Mouse (Mus musculus) ES-E14 (cell line): ENCODE data around the gene Mad1l1. TPM values are rescaled to one million over a fixed set of nuclear protein-coding genes. Genes with fewer than 3 reads are reported as not detected.

Source experiments
- DNase-seq: peaks from one replicate; pipeline ENCODE4 v3.0.0-alpha.2; 2013; ENCODE audit warnings: low read depth, low spot score
- H3K27ac ChIP-seq: 2 replicates; pipeline ENCODE4 v1.5.1; 2012; ENCODE audit warnings: low read depth, mild to moderate bottlenecking, low read length, moderate library complexity, mixed read lengths; ENCODE audit not compliant: poor library complexity, insufficient read depth, severe bottlenecking
- H3K36me3 ChIP-seq: 2 replicates; pipeline ENCODE4 v1.6.1; 2012; ENCODE audit warnings: mild to moderate bottlenecking, low read length, moderate library complexity, mixed read lengths; ENCODE audit not compliant: control insufficient read depth, poor library complexity, insufficient read depth, severe bottlenecking
- H3K4me1 ChIP-seq, 2 experiments: fragments of 150-350 bp in 1 of 2; sonication (generic) in 1 of 2; 2 replicates each; pipeline ENCODE4 v1.6.1; 2012; ENCODE audit warnings: low read length in 2 of 2, mild to moderate bottlenecking in 1 of 2, mixed read lengths in 1 of 2; ENCODE audit not compliant: control insufficient read depth in 2 of 2, insufficient read depth in 2 of 2, poor library complexity in 1 of 2
- H3K4me3 ChIP-seq, 2 experiments: fragments of 150-350 bp in 1 of 2; sonication (generic) in 1 of 2; 2 replicates each; pipeline ENCODE4 v1.5.1; 2012; ENCODE audit warnings: low read length in 2 of 2, low read depth in 1 of 2, mild to moderate bottlenecking in 1 of 2, mixed read lengths in 1 of 2; ENCODE audit not compliant: insufficient read depth in 1 of 2, poor library complexity in 1 of 2, severe bottlenecking in 1 of 2
- H3K9ac ChIP-seq: 2 replicates; pipeline ENCODE4 v1.6.1; 2012; ENCODE audit warnings: low read depth, mild to moderate bottlenecking, low read length, mixed read lengths; ENCODE audit not compliant: poor library complexity, insufficient read depth, severe bottlenecking
- H3K9me3 ChIP-seq: fragments of 150-350 bp; sonication (generic); 2 replicates; pipeline ENCODE4 v1.6.1; 2012; ENCODE audit warnings: low read depth, mild to moderate bottlenecking, low read length; ENCODE audit not compliant: control insufficient read depth, insufficient read depth
- CHD2 ChIP-seq: IDR thresholded peaks from 2 replicates; pipeline ENCODE4 v1.6.1; 2014; ENCODE audit warnings: mild to moderate bottlenecking, low read depth, low read length, inconsistent platforms
- HCFC1 ChIP-seq: IDR thresholded peaks from 2 replicates; pipeline ENCODE4 v1.6.1; 2012; ENCODE audit warnings: low read length, inconsistent platforms, borderline replicate concordance; ENCODE audit not compliant: insufficient read depth
- MAFK ChIP-seq: IDR thresholded peaks from 2 replicates; pipeline ENCODE4 v1.6.1; 2014; ENCODE audit warnings: mild to moderate bottlenecking, low read depth, low read length, inconsistent platforms; ENCODE audit not compliant: insufficient read depth
- ZC3H11A ChIP-seq: IDR thresholded peaks from 2 replicates; pipeline ENCODE4 v1.6.1; 2012; ENCODE audit warnings: low read depth, mild to moderate bottlenecking, inconsistent platforms, low read length, borderline replicate concordance
- ZNF384 ChIP-seq: IDR thresholded peaks from 2 replicates; pipeline ENCODE4 v1.6.1; 2012; ENCODE audit warnings: low read depth, low read length, inconsistent platforms
- in situ Hi-C, 2 experiments: fragments of 600-800 bp; cut with MboI; formaldehyde crosslinking; loops; one replicate each; pipeline ENCODE4 v1.15.1; 2025; ENCODE audit warnings: low sequenced_read_pairs in 2 of 2, inconsistent platforms in 1 of 2; ENCODE audit not compliant: unreplicated experiment in 2 of 2
- total RNA-seq: library from RNA; depleted of rRNA; stranded (reverse); fragments of 300-350 nt; gene quantifications from 2 replicates; pipeline ENCODE4 v1.2.3, GENCODE M21; 2012

Gene Mad1l1
- total RNA-seq, 1 experiment, result 47.2 TPM

- DNase-seq, result no peak
- no peak for TF ChIP-seq ZNF384
- no peak for TF ChIP-seq ZC3H11A
- no peak for TF ChIP-seq HCFC1
- no peak for TF ChIP-seq CHD2
- no peak for TF ChIP-seq MAFK
- Histone ChIP-seq H3K4me1 (peaks cover 0 to 6% of the 10 kb centered on the region in 2 experiments; a peak in 1 of 4 replicates), H3K4me3 (no peak overlapping the region), H3K9ac (no peak overlapping the region), H3K27ac (no peak overlapping the region), H3K36me3 (peaks cover 4% of the 10 kb centered on the region; the same call in 1 of the 2 replicates), H3K9me3 (no peaks in the 10 kb centered on the region)
- in situ Hi-C loops, result no loop called here
Measured at GRCm38 (mm10) chr5:140012286-140012967, 308.9 kb downstream of the Mad1l1 start.

GRCm38 (mm10) chr5:140010405-140010804 is 310.9 kb downstream of the Mad1l1 start:
- Histone ChIP-seq H3K4me3 (no peak overlapping the region), H3K27ac (no peak overlapping the region), H3K36me3 (peaks cover 4% of the 10 kb centered on the region; the same call in 1 of the 2 replicates), H3K9ac (no peak overlapping the region), H3K4me1 (no peaks in the 10 kb centered on the region; a peak in 1 of 4 replicates), H3K9me3 (no peaks in the 10 kb centered on the region)
- TF ChIP-seq ZNF384 (no peak), HCFC1 (no peak), CHD2 (no peak), ZC3H11A (no peak), MAFK (no peak)
- DNase-seq, result no peak
- in situ Hi-C loops, result no loop called here

- Histone ChIP-seq H3K9me3 (no peaks in the 10 kb centered on the region), H3K36me3 (peaks cover 4% of the 10 kb centered on the region; the same call in 1 of the 2 replicates), H3K4me3 (no peak overlapping the region), H3K27ac (no peak overlapping the region), H3K4me1 (no peaks in the 10 kb centered on the region; a peak in 1 of 4 replicates), H3K9ac (no peak overlapping the region)
- in situ Hi-C loops, result no loop called here
- TF ChIP-seq MAFK (no peak), ZC3H11A (no peak), CHD2 (no peak), HCFC1 (no peak), ZNF384 (no peak)
- DNase-seq, result no peak
Measured at GRCm38 (mm10) chr5:140009083-140009655, 312.2 kb downstream of the Mad1l1 start.

DNA sequence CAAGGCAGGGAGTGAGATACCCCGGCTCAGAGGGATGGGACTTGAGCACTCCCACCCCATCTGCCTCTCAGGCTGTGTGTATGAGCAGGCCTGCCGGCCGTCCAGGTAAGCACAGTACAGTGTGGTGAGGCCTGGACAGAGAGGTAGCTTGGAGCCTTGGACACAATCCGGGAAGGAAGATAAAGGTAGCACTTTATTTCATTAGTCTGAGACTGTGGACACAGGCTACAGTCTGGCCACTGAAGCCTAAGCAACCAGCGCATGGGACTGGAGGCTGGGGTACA is 312.9 kb downstream of the Mad1l1 start:
- Histone ChIP-seq H3K9me3 (no peaks in the 10 kb centered on the region), H3K9ac (no peak overlapping the region), H3K27ac (no peak overlapping the region), H3K4me3 (no peak overlapping the region), H3K4me1 (no peaks in the 10 kb centered on the region; a peak in 1 of 4 replicates), H3K36me3 (peaks cover 4% of the 10 kb centered on the region; the same call in 1 of the 2 replicates)
- TF ChIP-seq ZNF384 (no peak), CHD2 (no peak), ZC3H11A (no peak), HCFC1 (no peak), MAFK (no peak)
- in situ Hi-C loops, result no loop called here
- no peak for DNase-seq
